Mouse (Mus musculus): ENCODE results near the gene Fgf15. TPM values are rescaled to one million over a fixed set of nuclear protein-coding genes. Genes with fewer than 3 reads are reported as not detected.

Gene Fgf15
- total RNA-seq, 2 experiments from 2014 or later, result not detected

Other genes with a start within 250 kb of the Fgf15 start
- not detected in 2 replicates for gene Ano1, start 144.6 kb upstream of the Fgf15 start, total RNA-seq (2015)
- not detected in 2 replicates for gene Ano1, start 144.6 kb upstream of the Fgf15 start, total RNA-seq (2017)
- 1.0 and 2.1 TPM in 2 replicates for gene Fgf3, start 58.4 kb upstream of the Fgf15 start, total RNA-seq (2015)
- 0.37 and 1.4 TPM in 2 replicates for gene Fgf3, start 58.4 kb upstream of the Fgf15 start, total RNA-seq (2017)
- not detected in 2 replicates for gene Fgf4, start 49.2 kb upstream of the Fgf15 start, total RNA-seq (2015)
- gene Fgf4, start 49.2 kb upstream of the Fgf15 start, total RNA-seq (2017), result not detected in 2 replicates
- gene LTO1, start 18.6 kb downstream of the Fgf15 start, total RNA-seq (2015), result 10.2 and 10.3 TPM in 2 replicates
- 27.4 and 42.9 TPM in 2 replicates for gene LTO1, start 18.6 kb downstream of the Fgf15 start, total RNA-seq (2017)
- 8.6 and 10.3 TPM in 2 replicates for gene Ccnd1, start 43.4 kb downstream of the Fgf15 start, total RNA-seq (2015)
- gene Ccnd1, start 43.4 kb downstream of the Fgf15 start, total RNA-seq (2017), result 9.5 and 12.5 TPM in 2 replicates

Measured in megakaryocyte progenitor cell, adult 5-6 weeks (primary cell).